Mouse (Mus musculus): ENCODE measurements around the gene Hp. TPM values are rescaled to one million over a fixed set of nuclear protein-coding genes. Genes with fewer than 3 reads are reported as not detected.

Hp gene
- polyA plus RNA-seq, 1 experiment from 2014 or later: 246 TPM

GRCm38 (mm10) chr8:109536703-109537102, 42.3 kb downstream of the Hp start:
- Histone ChIP-seq H3K9me3 (replicated peaks; ENCODE audit: control insufficient read depth, low read length) (no peaks in the 10 kb centered on the region), H3K4me3 (ENCODE audit: low read depth, low read length) (no peak overlapping the region), H3K36me3 (ENCODE audit: control insufficient read depth, insufficient read depth) (no peaks in the 10 kb centered on the region), H3K4me2 (ENCODE audit: low read depth, low read length) (no peak overlapping the region), H3K9ac (ENCODE audit: low read depth, low read length) (no peak overlapping the region), H3K27me3 (ENCODE audit: control insufficient read depth, insufficient read depth, low read depth, low read length) (no peaks in the 10 kb centered on the region), H3K27ac (ENCODE audit: low read length) (no peak overlapping the region), H3K4me1 (ENCODE audit: control insufficient read depth, low read depth, low read length) (no peaks in the 10 kb centered on the region)
- peak; percentile 58; the same call in 1 of the 2 replicates for ATAC-seq (ENCODE audit: low read depth)
- WGBS (ENCODE audit: insufficient replicate concordance): 9% methylated on average over 5 of the region's 5 CpGs

GRCm38 (mm10) chr8:109535140-109535990, 43.6 kb downstream of the Hp start:
- Histone ChIP-seq H3K9ac (ENCODE audit: low read depth, low read length) (no peak overlapping the region), H3K4me1 (ENCODE audit: control insufficient read depth, low read depth, low read length) (no peaks in the 10 kb centered on the region), H3K27me3 (ENCODE audit: control insufficient read depth, insufficient read depth, low read depth, low read length) (no peaks in the 10 kb centered on the region), H3K4me2 (ENCODE audit: low read depth, low read length) (no peak overlapping the region), H3K27ac (ENCODE audit: low read length) (no peak overlapping the region), H3K36me3 (ENCODE audit: control insufficient read depth, insufficient read depth) (no peaks in the 10 kb centered on the region), H3K9me3 (replicated peaks; ENCODE audit: control insufficient read depth, low read length) (no peaks in the 10 kb centered on the region), H3K4me3 (ENCODE audit: low read depth, low read length) (no peak overlapping the region)
- ATAC-seq (ENCODE audit: low read depth): no peak
- 78% methylated on average over 19 of the region's 19 CpGs for WGBS (ENCODE audit: insufficient replicate concordance)

Other genes with a start within 250 kb of the Hp start
- not detected in 2 replicates for gene Pmfbp1, start 85.1 kb downstream of the Hp start, polyA plus RNA-seq (2015; fragmentation: Nextera tagmentation; extraction: Ambion mirVana)
- 10.4 and 10.5 TPM in 2 replicates for gene Dhx38, start 13.3 kb downstream of the Hp start, polyA plus RNA-seq (2015; fragmentation: Nextera tagmentation; extraction: Ambion mirVana)
- gene Txnl4b, start 13.3 kb downstream of the Hp start, polyA plus RNA-seq (2015; fragmentation: Nextera tagmentation; extraction: Ambion mirVana): 10.3 TPM in 2 replicates
- 16.0 and 16.4 TPM in 2 replicates for gene Dhodh, start 29.5 kb upstream of the Hp start, polyA plus RNA-seq (2015; fragmentation: Nextera tagmentation; extraction: Ambion mirVana)
- gene Pkd1l3, start 35.3 kb upstream of the Hp start, polyA plus RNA-seq (2015; fragmentation: Nextera tagmentation; extraction: Ambion mirVana): 0.37 and 0.48 TPM in 2 replicates
- gene Ist1, start 114.1 kb upstream of the Hp start, polyA plus RNA-seq (2015; fragmentation: Nextera tagmentation; extraction: Ambion mirVana): 37.2 and 38.9 TPM in 2 replicates
- gene Zfp821, start 126.4 kb upstream of the Hp start, polyA plus RNA-seq (2015; fragmentation: Nextera tagmentation; extraction: Ambion mirVana): 4.9 and 5.3 TPM in 2 replicates
- gene Atxn1l, start 158.6 kb upstream of the Hp start, polyA plus RNA-seq (2015; fragmentation: Nextera tagmentation; extraction: Ambion mirVana): 2.8 and 3.2 TPM in 2 replicates
- gene Ap1g1, start 199.4 kb upstream of the Hp start, polyA plus RNA-seq (2015; fragmentation: Nextera tagmentation; extraction: Ambion mirVana): 16.6 and 19.4 TPM in 2 replicates

All from liver, embryonic 16.5 days (tissue).